Mouse (Mus musculus) layer of hippocampus, adult 11-12 months (tissue): Measurements from ENCODE around the gene Bivm.

Experiments used
- DNase-seq: peaks from one replicate; pipeline ENCODE4 v3.0.0; 2022; ENCODE audit warnings: low spot score

The Bivm gene

DNA sequence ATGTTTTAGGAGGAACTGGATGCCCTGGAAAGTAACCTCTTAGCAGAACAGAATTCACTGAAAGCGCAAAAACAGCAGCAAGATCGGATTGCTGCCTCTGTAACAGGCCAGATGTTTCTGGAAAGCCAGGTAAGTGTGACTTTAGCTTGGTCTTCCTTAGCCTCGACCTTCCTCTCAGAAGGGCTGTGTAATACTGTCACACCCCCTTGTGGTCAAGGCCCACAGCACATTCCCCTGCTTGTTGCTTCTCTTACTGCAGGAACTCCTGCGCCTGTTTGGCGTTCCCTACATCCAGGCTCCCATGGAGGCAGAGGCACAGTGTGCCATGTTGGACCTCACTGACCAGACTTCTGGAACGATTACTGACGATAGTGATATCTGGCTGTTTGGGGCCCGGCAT is 55.1 kb downstream of the Bivm start:
- no peak for DNase-seq

DNA sequence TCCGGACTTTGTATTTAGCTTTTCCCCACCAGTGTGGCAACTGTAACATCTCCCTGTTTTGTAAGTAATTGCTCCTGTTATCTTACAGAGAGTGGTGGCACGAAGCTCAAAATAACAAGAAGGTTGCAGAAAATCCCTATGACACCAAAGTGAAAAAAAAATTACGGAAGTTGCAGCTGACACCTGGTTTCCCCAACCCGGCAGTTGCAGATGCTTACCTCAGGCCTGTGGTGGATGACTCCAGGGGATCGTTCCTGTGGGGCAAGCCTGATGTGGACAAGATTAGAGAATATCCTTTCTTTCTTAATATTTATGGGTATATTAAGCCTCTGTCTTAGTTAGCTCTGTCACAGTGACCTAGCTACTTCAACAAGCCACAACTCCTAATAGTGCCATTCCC is 59.3 kb downstream of the Bivm start:
- DNase-seq, result no peak

DNA sequence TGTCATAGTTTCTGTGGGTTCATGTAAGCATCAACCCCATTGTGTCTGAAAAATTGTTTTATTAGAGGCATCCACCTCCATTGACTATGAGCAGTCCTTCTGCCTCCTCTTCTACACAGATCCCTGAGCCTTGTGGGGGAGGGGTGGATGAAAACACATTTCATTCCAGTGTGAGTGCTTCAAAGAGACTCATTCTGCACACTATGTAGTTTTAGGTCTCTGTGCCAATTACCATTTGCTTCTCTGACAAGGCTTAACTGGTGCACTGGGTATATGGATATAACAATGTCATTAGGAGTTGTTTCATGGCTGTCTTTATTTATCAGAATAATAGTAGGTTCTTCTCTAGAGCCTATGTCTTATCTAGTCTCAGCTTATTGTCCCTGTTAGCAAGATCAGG is 67.6 kb downstream of the Bivm start:
- no peak for DNase-seq
